Mouse (Mus musculus) CD4-positive, CD25-positive, alpha-beta regulatory T cell, adult 9 weeks (primary cell): ENCODE measurements around the gene Cog8. TPM values are rescaled to one million over a fixed set of nuclear protein-coding genes. Genes with fewer than 3 reads are reported as not detected.

Experiments used
- polyA plus RNA-seq: library from polyadenylated mRNA; unstranded; fragments of 100-300 nt; shearing (Covaris generic); gene quantifications from one replicate; pipeline ENCODE4 v1.2.1, GENCODE M21; 2017

Cog8 gene
- polyA plus RNA-seq = 14.6 TPM

DNA sequence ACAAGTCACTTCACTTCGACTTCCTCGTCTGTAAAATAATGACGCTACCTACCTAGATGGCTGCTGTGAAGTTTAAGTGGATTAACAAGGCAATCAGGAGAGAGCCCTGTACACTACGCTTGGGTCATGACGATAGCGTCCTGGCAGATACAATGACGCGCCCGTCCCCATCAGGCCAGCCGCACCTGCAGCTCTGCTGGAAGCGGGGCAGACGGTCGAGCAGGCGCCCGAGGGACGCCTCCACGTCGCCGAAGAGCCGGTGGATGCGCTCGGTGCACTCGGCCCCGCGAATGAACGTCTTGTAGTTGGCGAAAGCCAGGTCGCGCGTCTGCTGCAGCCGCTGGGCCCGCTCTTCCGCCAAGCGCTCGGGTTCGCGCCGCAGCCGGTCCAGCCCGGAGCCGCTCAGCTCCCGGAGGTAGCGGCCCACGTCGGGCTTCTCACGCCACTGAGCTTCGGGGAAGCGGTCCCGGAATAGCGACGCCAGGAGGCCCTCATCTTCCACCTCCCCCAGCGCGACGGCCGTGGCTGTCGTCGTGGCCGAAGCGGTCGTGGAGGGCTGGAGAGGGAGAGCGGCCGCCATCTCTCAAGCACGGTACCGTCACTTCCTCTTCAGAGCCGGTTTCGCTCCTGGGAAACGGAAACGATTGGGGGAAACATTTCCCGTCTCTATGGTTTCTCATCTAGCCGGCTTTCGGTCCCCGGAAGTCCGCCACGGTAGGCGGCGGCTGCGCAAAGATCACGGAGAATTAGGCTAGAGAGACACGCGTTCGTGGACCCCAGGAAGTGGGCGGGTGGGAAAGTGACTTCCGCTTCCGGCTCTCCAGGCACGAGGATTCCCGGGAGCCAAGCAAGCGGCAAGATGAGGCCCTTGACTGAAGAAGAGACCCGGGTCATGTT, at the start of gene Cog8, which contains the start of gene Nip7:
Gene Cog8 (minus strand): TSS at position 614 of the 897 bp plus-strand sequence.
Gene Nip7 (plus strand): TSS at position 802 of the 897 bp plus-strand sequence.

DNA sequence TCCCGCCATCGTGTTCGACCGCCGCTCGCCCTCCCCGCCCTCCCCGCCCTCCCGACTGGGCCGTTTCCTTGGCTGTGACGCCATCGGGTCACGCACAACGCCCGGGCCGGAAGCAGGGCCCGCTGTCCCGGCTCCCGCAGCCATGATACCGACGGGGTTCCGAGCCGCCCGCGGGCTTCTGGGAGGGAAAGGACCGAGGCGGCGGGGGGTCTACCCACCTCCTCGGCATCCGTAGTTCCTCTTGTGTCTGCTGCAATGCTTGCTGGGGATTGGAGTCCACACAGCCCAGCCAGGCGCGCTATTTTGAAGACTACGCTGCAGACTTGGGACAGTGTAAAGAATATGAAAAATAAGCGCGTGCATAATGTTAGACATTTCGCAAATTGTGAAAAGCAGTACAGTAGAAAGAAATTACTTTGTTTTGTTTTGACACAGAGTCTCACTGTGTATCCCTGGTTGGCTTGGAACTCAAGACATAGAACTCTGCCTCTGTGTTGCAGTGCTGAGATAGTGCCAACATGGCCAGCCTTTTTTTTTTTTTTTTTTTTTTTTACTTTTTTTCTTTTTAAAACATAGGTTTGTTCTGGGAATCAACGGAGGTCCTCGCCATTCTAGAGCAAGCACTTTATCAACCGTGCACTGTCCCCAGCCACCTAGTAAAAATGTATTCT, 40.0 kb upstream of the Cog8 start, which contains the start of gene Terf2:
Gene Terf2 (minus strand): TSS at position 182 of the 671 bp plus-strand sequence.

DNA sequence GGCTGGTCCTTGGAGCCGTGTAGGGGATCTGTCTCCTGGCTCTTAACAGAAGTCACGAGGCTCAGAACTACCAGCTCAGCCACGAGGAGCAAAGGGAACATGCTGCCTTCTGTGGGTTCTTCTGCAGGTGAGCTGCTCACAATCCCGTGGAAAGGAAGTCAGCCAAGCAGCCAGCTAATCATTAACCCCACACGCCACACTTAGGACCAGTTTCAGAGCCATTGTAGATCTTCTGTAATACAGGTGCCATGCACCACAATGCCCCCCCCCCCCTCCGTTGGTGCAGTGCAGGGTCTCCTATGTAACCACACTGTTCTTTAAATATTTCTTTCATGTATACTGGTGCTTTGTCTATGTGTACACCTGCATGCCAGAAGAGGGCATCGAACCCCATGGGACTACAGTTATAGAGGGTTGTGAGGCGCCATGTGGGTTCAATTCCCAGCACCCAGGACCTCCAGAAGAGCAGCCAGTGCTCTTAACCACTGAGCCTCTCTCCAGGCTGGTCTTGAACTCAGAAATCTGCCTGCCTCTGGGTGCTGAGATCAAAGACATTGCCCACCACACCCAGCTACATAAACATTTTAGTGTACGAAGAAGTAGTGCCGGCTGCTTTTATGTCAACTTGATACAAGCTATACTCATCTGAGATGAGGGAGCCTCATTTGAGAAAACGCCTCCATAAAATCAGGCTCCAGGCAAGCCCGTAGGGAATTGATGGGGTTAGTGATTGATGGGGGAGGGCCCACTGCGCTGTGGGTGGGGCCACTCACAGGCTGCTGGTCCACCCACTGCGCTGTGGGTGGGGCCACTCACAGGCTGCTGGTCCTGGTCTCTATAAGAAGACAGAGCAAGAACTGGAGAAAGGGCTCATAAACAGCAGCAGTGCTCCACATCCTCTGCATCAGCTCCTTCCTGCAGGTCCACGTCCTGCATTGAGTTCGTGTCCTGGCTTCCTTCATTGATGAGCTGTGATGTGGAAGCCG, 9.3 kb upstream of the Cog8 start, which contains the start of gene Tmed6:
Gene Tmed6 (minus strand): TSS at position 134 of the 986 bp plus-strand sequence.

DNA sequence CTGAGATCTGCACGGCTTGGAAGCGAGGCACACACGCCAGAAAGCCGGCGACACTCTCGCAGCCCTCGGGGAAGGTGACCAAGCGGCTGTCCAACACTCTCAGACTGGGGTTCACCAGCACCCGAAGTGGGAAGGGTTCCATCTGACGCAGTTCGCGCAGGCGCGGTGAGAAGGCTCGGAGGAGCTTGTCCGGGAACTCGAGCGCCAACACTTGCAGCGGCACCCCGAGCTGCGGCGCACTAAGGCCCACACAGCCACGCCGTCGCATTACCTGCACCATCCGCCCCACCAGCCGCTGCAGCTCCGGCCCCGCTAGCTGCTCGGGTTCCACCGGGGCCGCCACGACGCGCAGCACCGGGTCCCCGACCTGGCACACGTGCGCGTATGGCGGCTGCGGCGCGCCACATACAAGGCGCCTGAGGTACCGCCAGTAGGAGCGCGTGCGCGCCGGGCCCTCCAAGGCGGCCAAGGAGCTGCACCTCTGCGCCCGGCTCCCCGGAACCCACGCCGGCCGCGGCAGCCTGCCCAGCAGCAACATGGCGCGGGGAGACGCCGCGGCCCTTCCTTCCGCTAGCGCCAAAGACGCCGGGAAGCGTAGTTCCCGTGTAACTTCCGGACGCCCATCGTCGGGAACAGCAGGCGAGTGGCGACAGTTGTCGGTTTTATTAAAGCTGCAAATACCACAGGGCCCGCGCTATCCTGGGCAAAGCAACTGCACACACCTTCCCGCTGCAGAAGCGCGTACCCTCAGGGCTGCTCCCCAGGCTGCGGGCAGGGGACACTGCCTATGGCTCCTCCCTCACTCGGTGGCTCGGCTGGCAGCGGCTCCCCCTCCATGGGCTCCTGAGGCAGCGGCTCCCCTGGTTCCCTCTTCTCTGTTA, 8.2 kb downstream of the Cog8 start, which contains the start of gene Pdf:
Gene Pdf (minus strand): TSS at position 554 of the 881 bp plus-strand sequence.

DNA sequence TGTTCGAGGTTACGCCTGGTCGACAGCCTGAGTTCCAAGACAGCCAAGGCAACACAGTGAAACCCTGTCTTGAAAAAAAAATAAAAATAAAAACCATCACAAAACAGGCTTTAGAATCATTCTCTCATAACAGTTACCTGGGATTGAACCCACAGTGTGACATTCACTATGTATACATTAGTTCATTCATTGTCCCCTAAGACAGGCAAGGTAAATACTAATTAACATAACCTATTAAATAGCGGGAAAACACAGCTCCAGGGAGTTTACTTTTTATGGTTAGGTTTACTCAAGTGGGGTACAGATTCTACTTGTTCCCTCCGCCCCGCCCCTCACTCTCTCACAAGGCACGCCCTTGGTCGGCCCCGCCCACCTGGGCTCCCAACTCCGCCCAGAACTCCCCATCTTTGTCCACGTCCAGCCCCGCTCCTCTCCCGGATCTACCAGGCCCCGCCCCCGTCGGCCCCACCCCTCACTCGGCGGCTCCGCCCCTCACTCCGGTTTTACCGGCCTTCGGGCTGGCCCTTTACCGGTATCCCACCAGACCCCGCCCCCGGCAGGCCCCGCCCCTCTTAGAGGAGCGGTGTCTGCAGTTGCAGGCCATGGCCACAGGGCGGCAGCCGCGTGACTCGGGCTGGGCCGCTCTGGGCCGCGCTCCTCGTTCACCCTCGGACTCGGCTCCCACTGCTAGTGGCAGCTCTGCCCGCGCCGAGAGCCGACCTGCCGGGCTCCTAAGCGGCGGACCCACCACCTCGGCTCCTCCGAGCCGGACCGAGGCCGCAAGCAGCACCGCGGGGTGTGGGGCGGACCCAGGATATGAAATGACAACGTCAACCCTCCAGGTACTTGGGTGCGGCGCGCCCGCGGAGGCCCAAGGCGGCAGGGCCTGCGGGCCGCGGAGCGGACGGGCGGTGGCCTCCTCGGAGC, 25.6 kb downstream of the Cog8 start, which contains the start of gene Vps4a:
Gene Vps4a (plus strand): TSS at position 573 of the 927 bp plus-strand sequence.

Other genes starting within 250 kb of the Cog8 start
- gene Has3, start 186.4 kb downstream of the Cog8 start, polyA plus RNA-seq = not detected
- 76.1 TPM for gene Utp4, start 163.1 kb downstream of the Cog8 start, polyA plus RNA-seq
- 1.6 TPM for gene Sntb2, start 120.9 kb downstream of the Cog8 start, polyA plus RNA-seq
- 55.7 TPM for gene Vps4a, start 25.5 kb downstream of the Cog8 start, polyA plus RNA-seq
- gene Pdf, start 8.1 kb downstream of the Cog8 start, polyA plus RNA-seq = 1.9 TPM
- gene Nip7, start 188 bp upstream of the Cog8 start, polyA plus RNA-seq = 119 TPM
- not detected for gene Tmed6, start 9.0 kb upstream of the Cog8 start, polyA plus RNA-seq
- 7.6 TPM for gene Terf2, start 39.9 kb upstream of the Cog8 start, polyA plus RNA-seq
- 89.8 TPM for gene Cyb5b, start 94.0 kb upstream of the Cog8 start, polyA plus RNA-seq
- 13.9 TPM for gene Nfat5, start 236.8 kb upstream of the Cog8 start, polyA plus RNA-seq